Mouse (Mus musculus): ENCODE data around the gene Bdnf. TPM values are rescaled to one million over a fixed set of nuclear protein-coding genes. Genes with fewer than 3 reads are reported as not detected.

The Bdnf gene
- total RNA-seq, 2 experiments from 2014 or later = 26.9 to 30.3 TPM

- DNase-seq (ENCODE audit: low spot score in 2 of 2) = no peak
- intact Hi-C loops (cut with DNase I) = loop anchor here (5.0 to 10.0 kb wide), 4 partner anchors 198 to 1725 kb away; partner anchors contain the start of gene Lin7c
Observed at GRCm38 (mm10) chr2:109697151-109697550, 22.7 kb downstream of the Bdnf start.

GRCm38 (mm10) chr2:109700291-109700690 lies 25.8 kb downstream of the Bdnf start:
- intact Hi-C loops (cut with DNase I) = no loop called here

GRCm38 (mm10) chr2:109703588-109703987 lies 29.1 kb downstream of the Bdnf start:
- intact Hi-C loops (cut with DNase I) = no loop called here
- DNase-seq (ENCODE audit: low spot score in 2 of 2) = no peak

More at GRCm38 (mm10) chr2:109700291-109700690, 25.8 kb downstream of the Bdnf start:
- no peak for DNase-seq (ENCODE audit: low spot score in 2 of 2)

GRCm38 (mm10) chr2:109704053-109704452 lies 29.6 kb downstream of the Bdnf start:
- intact Hi-C loops (cut with DNase I) = no loop called here
- no peak for DNase-seq (ENCODE audit: low spot score in 2 of 2)

- intact Hi-C loops (cut with DNase I) = no loop called here
- no peak for DNase-seq (ENCODE audit: low spot score in 2 of 2)
Observed at GRCm38 (mm10) chr2:109706524-109706923, 32.0 kb downstream of the Bdnf start.

- intact Hi-C loops (cut with DNase I) = no loop called here
- no peak for DNase-seq (ENCODE audit: low spot score in 2 of 2)
Observed at GRCm38 (mm10) chr2:109709346-109709745, 34.8 kb downstream of the Bdnf start.

- no peak for DNase-seq (ENCODE audit: low spot score in 2 of 2)
- intact Hi-C loops (cut with DNase I) = no loop called here
Observed at GRCm38 (mm10) chr2:109711049-109711448, 36.5 kb downstream of the Bdnf start.

GRCm38 (mm10) chr2:109725261-109725660 lies 50.8 kb downstream of the Bdnf start:
- intact Hi-C loops (cut with DNase I) = no loop called here
- DNase-seq (ENCODE audit: low spot score in 2 of 2) = no peak

GRCm38 (mm10) chr2:109725831-109726230 lies 51.3 kb downstream of the Bdnf start:
- intact Hi-C loops (cut with DNase I) = no loop called here
- DNase-seq (ENCODE audit: low spot score in 2 of 2) = no peak

GRCm38 (mm10) chr2:109729221-109729620 lies 54.7 kb downstream of the Bdnf start:
- intact Hi-C loops (cut with DNase I) = no loop called here
- no peak for DNase-seq (ENCODE audit: low spot score in 2 of 2)

GRCm38 (mm10) chr2:109733201-109734039 lies 58.9 kb downstream of the Bdnf start:
- no peak for DNase-seq (ENCODE audit: low spot score in 2 of 2)
- intact Hi-C loops (cut with DNase I) = no loop called here

GRCm38 (mm10) chr2:109734228-109734627 lies 59.7 kb downstream of the Bdnf start:
- intact Hi-C loops (cut with DNase I) = no loop called here
- DNase-seq (ENCODE audit: low spot score in 2 of 2) = no peak

GRCm38 (mm10) chr2:109734666-109735065 lies 60.2 kb downstream of the Bdnf start:
- no peak for DNase-seq (ENCODE audit: low spot score in 2 of 2)
- intact Hi-C loops (cut with DNase I) = no loop called here

- intact Hi-C loops (cut with DNase I) = no loop called here
Observed at GRCm38 (mm10) chr2:109735347-109735746, 60.8 kb downstream of the Bdnf start.

GRCm38 (mm10) chr2:109736306-109736705 lies 61.8 kb downstream of the Bdnf start:
- no peak for DNase-seq (ENCODE audit: low spot score in 2 of 2)
- intact Hi-C loops (cut with DNase I) = no loop called here

More at GRCm38 (mm10) chr2:109735347-109735746, 60.8 kb downstream of the Bdnf start:
- no peak for DNase-seq (ENCODE audit: low spot score in 2 of 2)

- intact Hi-C loops (cut with DNase I) = no loop called here
Observed at GRCm38 (mm10) chr2:109738331-109738730, 63.8 kb downstream of the Bdnf start.

GRCm38 (mm10) chr2:109743208-109743960 lies 68.9 kb downstream of the Bdnf start:
- no peak for DNase-seq (ENCODE audit: low spot score in 2 of 2)
- intact Hi-C loops (cut with DNase I) = no loop called here

More at GRCm38 (mm10) chr2:109738331-109738730, 63.8 kb downstream of the Bdnf start:
- no peak for DNase-seq (ENCODE audit: low spot score in 2 of 2)

GRCm38 (mm10) chr2:109746223-109746622 lies 71.7 kb downstream of the Bdnf start:
- intact Hi-C loops (cut with DNase I) = no loop called here
- no peak for DNase-seq (ENCODE audit: low spot score in 2 of 2)

- no peak for DNase-seq (ENCODE audit: low spot score in 2 of 2)
- intact Hi-C loops (cut with DNase I) = no loop called here
Observed at GRCm38 (mm10) chr2:109748412-109748811, 73.9 kb downstream of the Bdnf start.

GRCm38 (mm10) chr2:109748815-109749214 lies 74.3 kb downstream of the Bdnf start:
- intact Hi-C loops (cut with DNase I) = no loop called here
- DNase-seq (ENCODE audit: low spot score in 2 of 2) = no peak

- intact Hi-C loops (cut with DNase I) = no loop called here
- DNase-seq (ENCODE audit: low spot score in 2 of 2) = no peak
Observed at GRCm38 (mm10) chr2:109749964-109750363, 75.5 kb downstream of the Bdnf start.

Data from left cerebral cortex, postnatal 36 days (tissue).